Mouse (Mus musculus) ovary, adult 10 weeks (tissue): ENCODE measurements around the gene Tmem213. TPM values are rescaled to one million over a fixed set of nuclear protein-coding genes. Genes with fewer than 3 reads are reported as not detected.

ENCODE experiments used
- polyA plus RNA-seq: library from polyadenylated mRNA; stranded (reverse); fragments of 350-450 nt; fragmentation: Illumina TruSeq; extraction: RNeasy Lipid Tissue Mini Kit (QIAGEN cat#74804); gene quantifications from one replicate; pipeline ENCODE4 v1.2.3, GENCODE M21; 2014

The Tmem213 gene
- not detected for polyA plus RNA-seq

DNA sequence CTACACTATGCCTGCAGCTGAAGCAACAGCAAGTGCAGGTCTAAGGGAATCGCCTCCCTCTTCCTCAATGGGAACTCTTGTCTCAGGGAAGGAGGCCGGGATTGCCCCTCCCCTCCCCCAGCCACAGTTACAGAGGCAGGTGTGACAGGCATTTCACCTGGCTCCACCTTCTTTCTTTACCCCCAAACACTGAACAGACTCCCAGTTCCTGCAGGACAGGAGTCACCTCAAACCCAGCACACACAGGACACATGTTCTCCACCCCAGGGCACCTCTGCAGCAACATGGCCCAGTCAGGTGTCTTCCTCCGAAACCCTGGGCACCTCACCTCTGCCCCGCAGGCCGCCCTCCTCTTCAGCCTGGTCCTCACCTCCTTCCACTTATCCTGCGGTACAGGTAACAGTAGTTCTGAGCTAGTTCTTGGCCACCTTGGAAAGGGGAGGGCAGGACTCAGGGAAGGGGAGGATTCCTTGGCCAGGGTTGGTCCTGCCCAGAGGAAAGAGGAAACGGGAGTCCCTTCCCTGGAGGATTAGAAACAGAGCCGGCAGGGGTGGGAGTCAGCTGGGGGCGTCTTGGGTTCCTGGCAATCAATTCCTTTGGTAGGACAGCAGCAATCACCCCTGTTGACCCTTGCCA, at the start of gene Tmem213:
TSS of gene Tmem213 (plus strand) at position 96 of the 636 bp plus-strand sequence.

DNA sequence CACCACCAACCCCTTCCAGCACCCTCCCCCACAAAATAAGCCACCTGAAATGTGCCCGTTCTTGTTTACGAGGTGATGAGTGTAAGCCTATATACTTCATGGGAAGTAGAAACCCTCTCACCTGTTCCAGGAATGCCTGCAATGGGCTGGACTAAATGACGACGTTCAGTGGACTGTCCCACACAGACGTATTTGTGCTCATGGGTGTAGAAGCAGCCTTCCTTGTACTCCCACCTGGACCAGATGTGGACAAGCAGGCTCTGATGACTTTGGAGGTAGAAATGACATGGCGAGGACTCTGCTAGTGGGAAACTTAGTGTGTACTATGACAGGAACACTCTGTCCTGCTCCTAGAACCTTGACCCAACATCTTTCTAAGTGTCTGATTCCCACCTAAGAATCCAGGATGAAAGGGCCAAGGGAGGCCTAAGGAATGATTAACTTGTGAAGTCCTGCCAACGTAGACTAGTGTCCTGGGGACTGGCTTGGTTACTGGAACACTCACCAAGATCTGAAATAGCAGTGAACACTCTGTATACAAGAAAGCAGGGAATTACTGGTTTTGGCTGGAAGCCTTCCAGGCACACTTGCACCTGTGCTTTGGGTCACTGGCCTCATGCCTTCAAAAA, 15.3 kb downstream of the Tmem213 start, which contains the start of gene Atp6v0a4:
TSS of gene Atp6v0a4 (minus strand) at position 380 of the 629 bp plus-strand sequence.

Other genes starting within 250 kb of the Tmem213 start
- gene Trim24, start 238.4 kb upstream of the Tmem213 start, polyA plus RNA-seq, result 108 TPM
- 1.00 TPM for gene Svopl, start 62.3 kb upstream of the Tmem213 start, polyA plus RNA-seq
- 0.97 TPM for gene Atp6v0a4, start 15.3 kb downstream of the Tmem213 start, polyA plus RNA-seq
- gene D630045J12Rik, start 144.8 kb downstream of the Tmem213 start, polyA plus RNA-seq, result 6.3 TPM
- gene Zc3hav1l, start 190.0 kb downstream of the Tmem213 start, polyA plus RNA-seq, result 26.5 TPM
- 124 TPM for gene Zc3hav1, start 245.3 kb downstream of the Tmem213 start, polyA plus RNA-seq